Mouse (Mus musculus) C2C12 (cell line): ENCODE measurements at regions not wholly inside any gene's neighbourhood (a gene's known extent, or its start where the extent isn't known, plus 50 kb on each side); places are given as distances from the start of the nearest gene placed in this dataset.

Experiments used
- CEBPB ChIP-seq: IDR thresholded peaks from one replicate; pipeline ENCODE4 v1.6.1; 2011; ENCODE audit warnings: low read depth, mild to moderate bottlenecking, control low read depth, moderate library complexity
- CTCF ChIP-seq: IDR thresholded peaks from one replicate; pipeline ENCODE4 v1.5.1; 2011; ENCODE audit not compliant: control insufficient read depth, insufficient read depth, insufficient read length
- FOSL1 ChIP-seq: IDR thresholded peaks from one replicate; pipeline ENCODE4 v1.8.0; 2011; ENCODE audit warnings: mild to moderate bottlenecking, low read length; ENCODE audit not compliant: poor library complexity, insufficient read depth, severe bottlenecking
- MAX ChIP-seq: IDR thresholded peaks from one replicate; pipeline ENCODE4 v1.6.1; 2011; ENCODE audit warnings: mild to moderate bottlenecking, control low read depth
- MYOD1 ChIP-seq: IDR thresholded peaks from one replicate; pipeline ENCODE4 v1.6.1; 2011; ENCODE audit warnings: low read depth; ENCODE audit not compliant: control insufficient read depth, insufficient read length
- MYOG ChIP-seq: IDR thresholded peaks from one replicate; pipeline ENCODE4 v1.6.1; 2011; ENCODE audit not compliant: control insufficient read depth, insufficient read length; ENCODE audit errors: extremely low read depth
- USF1 ChIP-seq: IDR thresholded peaks from one replicate; pipeline ENCODE4 v1.6.1; 2011; ENCODE audit warnings: low read depth, mild to moderate bottlenecking, control low read depth, moderate library complexity

DNA sequence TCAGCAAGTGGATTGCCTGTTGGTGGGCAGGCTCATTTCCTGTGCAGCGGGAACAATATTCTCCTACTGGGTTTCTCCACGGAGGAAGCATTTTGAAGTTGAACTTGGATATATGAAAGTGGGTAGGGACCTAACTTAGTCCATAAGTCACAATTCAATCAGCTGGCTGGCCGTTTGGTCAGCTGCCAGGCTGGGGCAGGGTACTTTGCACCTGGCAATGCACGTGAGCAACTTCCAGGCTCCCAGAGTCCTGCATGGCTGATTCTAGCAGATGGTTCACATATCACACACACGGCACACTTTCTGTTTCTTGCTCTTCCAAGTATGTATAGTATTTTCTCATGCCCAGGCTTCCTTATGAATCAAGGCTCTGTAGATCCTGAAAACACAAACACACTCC lies 75.1 kb downstream of the Asb1 start:
- TF ChIP-seq CTCF (no peak), MAX (no peak), USF1 (no peak), MYOD1 (no peak), CEBPB (no peak), MYOG (no peak), FOSL1 (no peak)
